Mouse (Mus musculus) kidney, adult 2 months (tissue): ENCODE measurements at regions not wholly inside any gene's neighbourhood (a gene's known extent, or its start where the extent isn't known, plus 50 kb on each side); places are given as distances from the start of the nearest gene placed in this dataset.

Source experiments
- DNase-seq: peaks from one replicate; pipeline ENCODE4 v3.0.0; 2021
- H3K27ac ChIP-seq: fragments of 200-500 bp; 2 replicates; pipeline ENCODE4 v1.5.1; 2012; ENCODE audit warnings: low read depth, low read length, control low read depth, inconsistent platforms; ENCODE audit not compliant: insufficient read depth
- H3K27me3 ChIP-seq: fragments of 200-500 bp; replicated peaks from 2 replicates; pipeline ENCODE4 v1.6.1; 2012; ENCODE audit warnings: mild to moderate bottlenecking, moderate library complexity, low read length, inconsistent platforms; ENCODE audit not compliant: control insufficient read depth, insufficient read depth
- H3K36me3 ChIP-seq: fragments of 200-500 bp; 2 replicates; pipeline ENCODE4 v1.6.1; 2012; ENCODE audit warnings: mild to moderate bottlenecking, moderate library complexity, low read length, inconsistent platforms; ENCODE audit not compliant: control insufficient read depth, insufficient read depth
- H3K4me1 ChIP-seq: fragments of 200-500 bp; 2 replicates; pipeline ENCODE4 v1.6.1; 2011; ENCODE audit warnings: low read length; ENCODE audit not compliant: control insufficient read depth, insufficient read depth
- H3K4me3 ChIP-seq: fragments of 200-500 bp; 2 replicates; pipeline ENCODE4 v1.5.1; 2011; ENCODE audit warnings: mild to moderate bottlenecking, low read depth, low read length, control low read depth; ENCODE audit not compliant: insufficient read depth
- CTCF ChIP-seq: fragments of 200-500 bp; conservative IDR thresholded peaks from 2 replicates; pipeline ENCODE4 v1.5.1; 2011; ENCODE audit warnings: low read depth, mild to moderate bottlenecking, control low read depth, low read length, moderate library complexity, mixed read lengths; ENCODE audit not compliant: insufficient read depth, insufficient read length
- POLR2A ChIP-seq: fragments of 200-500 bp; IDR thresholded peaks from one replicate; pipeline ENCODE4 v1.6.1; 2011; ENCODE audit warnings: low read depth, low read length, control low read depth
- WGBS: fragments of 180-500 bp; shearing (Covaris S2); methylation state at CpG from one replicate; pipeline ENCODE4 v1.1.7; 2018; 5-methylcytosine and 5-hydroxymethylcytosine counted together

GRCm38 (mm10) chr15:63603100-63603714, 241.8 kb downstream of the Gsdmc2 start:
- Histone ChIP-seq H3K27me3 (no peaks in the 10 kb centered on the region), H3K36me3 (no peaks in the 10 kb centered on the region), H3K4me3 (no peak overlapping the region), H3K4me1 (no peaks in the 10 kb centered on the region), H3K27ac (no peak overlapping the region)
- WGBS: 86% methylated on average over 8 of the region's 8 CpGs
- no peak for TF ChIP-seq POLR2A
- TF ChIP-seq CTCF: no peak
- no peak for DNase-seq

GRCm38 (mm10) chr15:63601543-63601942, 243.4 kb downstream of the Gsdmc2 start:
- H3K27ac ChIP-seq: no peak overlapping the region
- no peaks in the 10 kb centered on the region for H3K27me3 ChIP-seq
- no peak for TF ChIP-seq POLR2A
- TF ChIP-seq CTCF: peak; percentile 71
- no peaks in the 10 kb centered on the region for H3K4me1 ChIP-seq
- 20% methylated on average over 5 of the region's 5 CpGs for WGBS
- peak; percentile 40 for DNase-seq
- H3K4me3 ChIP-seq: no peak overlapping the region
- no peaks in the 10 kb centered on the region for H3K36me3 ChIP-seq

GRCm38 (mm10) chr15:63592758-63593463, 252.1 kb downstream of the Gsdmc2 start:
- 97% methylated on average over 5 of the region's 5 CpGs for WGBS
- Histone ChIP-seq H3K27me3 (no peaks in the 10 kb centered on the region), H3K36me3 (no peaks in the 10 kb centered on the region), H3K27ac (no peak overlapping the region), H3K4me1 (no peaks in the 10 kb centered on the region), H3K4me3 (no peak overlapping the region)
- no peak for TF ChIP-seq POLR2A
- TF ChIP-seq CTCF: no peak
- DNase-seq: no peak

GRCm38 (mm10) chr15:63559293-63559692, 285.7 kb downstream of the Gsdmc2 start:
- Histone ChIP-seq H3K27me3 (no peaks in the 10 kb centered on the region), H3K36me3 (no peaks in the 10 kb centered on the region), H3K4me1 (no peaks in the 10 kb centered on the region), H3K27ac (no peak overlapping the region), H3K4me3 (no peak overlapping the region)
- WGBS: 85% methylated on average over 2 of the region's 2 CpGs
- TF ChIP-seq CTCF: no peak
- no peak for DNase-seq

GRCm38 (mm10) chr15:63558691-63559090, 286.3 kb downstream of the Gsdmc2 start:
- 81% methylated on average over 1 of the region's 1 CpGs for WGBS
- no peaks in the 10 kb centered on the region for H3K4me1 ChIP-seq
- H3K36me3 ChIP-seq: no peaks in the 10 kb centered on the region
- H3K4me3 ChIP-seq: no peak overlapping the region
- no peak for DNase-seq
- TF ChIP-seq CTCF (no peak), POLR2A (no peak)
- H3K27me3 ChIP-seq: no peaks in the 10 kb centered on the region
- H3K27ac ChIP-seq: no peak overlapping the region

GRCm38 (mm10) chr15:63557816-63558215, 287.2 kb downstream of the Gsdmc2 start:
- Histone ChIP-seq H3K27me3 (no peaks in the 10 kb centered on the region), H3K4me1 (no peaks in the 10 kb centered on the region), H3K36me3 (no peaks in the 10 kb centered on the region), H3K27ac (no peak overlapping the region), H3K4me3 (no peak overlapping the region)
- TF ChIP-seq POLR2A: no peak
- no peak for TF ChIP-seq CTCF
- no peak for DNase-seq
- 94% methylated on average over 3 of the region's 3 CpGs for WGBS

- no peaks in the 10 kb centered on the region for H3K4me1 ChIP-seq
- H3K4me3 ChIP-seq: no peak overlapping the region
- H3K36me3 ChIP-seq: no peaks in the 10 kb centered on the region
- TF ChIP-seq CTCF (no peak), POLR2A (no peak)
- H3K27me3 ChIP-seq: no peaks in the 10 kb centered on the region
- WGBS: 58% methylated on average over 5 of the region's 5 CpGs
- DNase-seq: no peak
- H3K27ac ChIP-seq: no peak overlapping the region
Measured at GRCm38 (mm10) chr15:63553597-63553996, 291.4 kb downstream of the Gsdmc2 start.
